Mouse (Mus musculus): ENCODE measurements around the gene Shisa9. TPM values are rescaled to one million over a fixed set of nuclear protein-coding genes. Genes with fewer than 3 reads are reported as not detected.

Shisa9 gene
- polyA plus RNA-seq, 1 experiment from 2014 or later: 16.9 TPM

DNA sequence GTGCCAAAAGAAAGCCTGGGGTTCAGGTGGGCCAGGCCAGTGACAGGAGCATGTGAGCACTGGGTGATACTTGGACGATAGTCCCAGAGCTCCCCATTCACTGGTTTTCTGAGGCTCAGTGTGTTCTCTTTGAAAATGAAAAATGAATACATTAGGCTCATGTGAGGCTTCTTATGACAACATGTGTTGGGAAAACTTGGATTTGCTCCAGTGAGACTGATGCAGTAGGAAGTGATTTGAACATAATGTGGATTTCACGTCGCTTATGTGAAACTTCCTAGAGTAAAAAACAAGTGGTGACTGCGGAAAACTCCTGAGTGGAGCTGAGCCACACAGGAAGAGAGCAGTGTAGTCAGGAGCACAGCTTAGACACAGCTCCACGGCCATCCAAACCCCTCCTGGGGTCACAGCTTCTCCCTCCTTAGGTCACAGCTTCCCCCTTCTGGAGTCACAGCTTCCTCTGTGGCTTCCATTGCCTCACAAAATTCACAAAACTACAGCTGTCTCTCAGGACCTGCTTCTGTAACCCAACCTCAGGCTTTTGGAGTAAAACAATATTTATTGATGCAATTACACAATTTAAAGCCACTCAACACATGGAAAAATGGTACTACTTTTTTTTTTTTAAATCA is 106.8 kb downstream of the Shisa9 start:
- Histone ChIP-seq H3K4me2 (ENCODE audit: low read length) (no peak overlapping the region), H3K36me3 (ENCODE audit: control insufficient read depth, insufficient read depth, low read length) (no peaks in the 10 kb centered on the region), H3K27me3 (ENCODE audit: control insufficient read depth, insufficient read depth, low read depth, low read length) (no peaks in the 10 kb centered on the region), H3K9me3 (replicated peaks; ENCODE audit: control insufficient read depth, low read length, poor library complexity, severe bottlenecking) (no peaks in the 10 kb centered on the region), H3K4me3 (ENCODE audit: low read depth, low read length) (no peak overlapping the region), H3K27ac (ENCODE audit: low read length) (no peak overlapping the region), H3K4me1 (ENCODE audit: control insufficient read depth, insufficient read depth, low read length) (no peaks in the 10 kb centered on the region), H3K9ac (ENCODE audit: low read depth, low read length) (no peak overlapping the region)
- no peak for ATAC-seq
- 76% methylated on average over 5 of the region's 5 CpGs for WGBS

DNA sequence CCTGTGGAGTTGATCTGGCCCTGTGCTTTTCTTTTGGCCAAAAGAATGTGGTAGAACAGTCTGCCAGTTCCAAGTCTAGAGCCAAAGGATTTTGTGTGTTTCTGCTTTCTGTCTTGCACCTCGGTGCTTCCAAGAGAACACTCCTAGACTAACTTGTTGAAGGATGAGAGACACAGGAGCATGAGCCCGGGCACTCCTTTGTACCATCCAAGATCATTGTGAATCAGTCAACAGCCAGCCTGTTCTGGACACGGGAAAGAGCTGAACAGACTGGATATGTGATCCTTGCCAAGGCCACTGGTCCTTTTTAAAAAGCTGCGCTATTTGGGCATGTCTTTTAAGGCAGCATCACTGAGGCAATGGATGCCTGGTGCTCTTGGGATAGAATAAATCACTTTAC is 109.3 kb downstream of the Shisa9 start:
- ATAC-seq: no peak
- Histone ChIP-seq H3K4me2 (ENCODE audit: low read length) (no peak overlapping the region), H3K4me3 (ENCODE audit: low read depth, low read length) (no peak overlapping the region), H3K36me3 (ENCODE audit: control insufficient read depth, insufficient read depth, low read length) (no peaks in the 10 kb centered on the region), H3K27me3 (ENCODE audit: control insufficient read depth, insufficient read depth, low read depth, low read length) (no peaks in the 10 kb centered on the region), H3K9me3 (replicated peaks; ENCODE audit: control insufficient read depth, low read length, poor library complexity, severe bottlenecking) (no peaks in the 10 kb centered on the region), H3K9ac (ENCODE audit: low read depth, low read length) (no peak overlapping the region), H3K27ac (ENCODE audit: low read length) (no peak overlapping the region), H3K4me1 (ENCODE audit: control insufficient read depth, insufficient read depth, low read length) (no peaks in the 10 kb centered on the region)
- 83% methylated on average over 4 of the region's 4 CpGs for WGBS

DNA sequence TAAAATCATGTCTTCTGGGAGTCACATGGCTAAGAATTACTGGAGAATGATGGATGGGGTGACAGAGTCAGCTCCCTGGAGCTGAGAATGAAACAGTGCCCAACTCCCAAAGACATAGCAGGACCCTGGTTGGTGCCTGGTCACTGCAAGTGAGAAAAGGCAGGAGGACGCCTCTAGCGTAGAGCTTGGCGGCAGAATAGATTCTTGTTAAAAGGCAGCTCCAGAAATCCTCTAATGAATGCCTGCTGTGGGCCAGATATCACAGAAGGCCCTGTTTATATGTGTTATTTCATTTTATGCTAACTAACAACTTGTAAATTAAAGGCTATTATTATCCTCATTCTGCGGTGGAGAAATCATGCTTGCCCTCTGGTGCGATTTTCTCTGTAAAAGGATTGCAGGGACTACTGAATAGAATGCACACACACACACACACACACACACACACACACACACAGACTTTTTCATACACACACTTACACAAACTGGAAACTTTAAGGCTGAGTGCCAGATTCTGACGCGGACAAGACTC is 110.9 kb downstream of the Shisa9 start:
- no peak overlapping the region for H3K4me2 ChIP-seq (ENCODE audit: low read length)
- no peaks in the 10 kb centered on the region for H3K36me3 ChIP-seq (ENCODE audit: control insufficient read depth, insufficient read depth, low read length)
- H3K27me3 ChIP-seq (ENCODE audit: control insufficient read depth, insufficient read depth, low read depth, low read length): no peaks in the 10 kb centered on the region
- no peak overlapping the region for H3K4me3 ChIP-seq (ENCODE audit: low read depth, low read length)
- no peaks in the 10 kb centered on the region for H3K4me1 ChIP-seq (ENCODE audit: control insufficient read depth, insufficient read depth, low read length)
- H3K27ac ChIP-seq (ENCODE audit: low read length): no peak overlapping the region
- H3K9me3 ChIP-seq (replicated peaks; ENCODE audit: control insufficient read depth, low read length, poor library complexity, severe bottlenecking): no peaks in the 10 kb centered on the region
- 75% methylated on average over 7 of the region's 7 CpGs for WGBS
- no peak overlapping the region for H3K9ac ChIP-seq (ENCODE audit: low read depth, low read length)
- ATAC-seq: no peak

DNA sequence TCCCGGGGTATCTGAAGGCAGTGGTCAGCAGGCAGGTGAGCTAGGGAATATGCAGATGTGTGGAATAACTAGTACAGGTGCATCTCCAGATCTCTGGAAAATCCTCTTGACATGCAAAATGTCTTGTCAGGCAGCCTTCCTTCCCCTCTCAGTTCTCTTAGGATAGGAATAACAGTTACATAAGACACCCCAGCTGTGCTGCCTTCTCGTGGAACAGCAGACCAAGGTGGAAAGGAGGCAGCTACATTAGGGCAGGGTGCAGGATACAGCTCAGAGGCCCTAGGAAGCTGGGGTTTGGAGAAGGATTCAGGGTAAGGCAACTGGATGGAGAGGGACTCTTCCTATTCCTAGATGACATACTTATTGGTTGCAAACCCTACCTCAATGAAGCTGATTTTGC is 111.5 kb downstream of the Shisa9 start:
- WGBS: 62% methylated on average over 2 of the region's 2 CpGs
- Histone ChIP-seq H3K36me3 (ENCODE audit: control insufficient read depth, insufficient read depth, low read length) (no peaks in the 10 kb centered on the region), H3K27ac (ENCODE audit: low read length) (no peak overlapping the region), H3K27me3 (ENCODE audit: control insufficient read depth, insufficient read depth, low read depth, low read length) (no peaks in the 10 kb centered on the region), H3K4me1 (ENCODE audit: control insufficient read depth, insufficient read depth, low read length) (no peaks in the 10 kb centered on the region), H3K4me3 (ENCODE audit: low read depth, low read length) (no peak overlapping the region), H3K9me3 (replicated peaks; ENCODE audit: control insufficient read depth, low read length, poor library complexity, severe bottlenecking) (no peaks in the 10 kb centered on the region), H3K4me2 (ENCODE audit: low read length) (no peak overlapping the region), H3K9ac (ENCODE audit: low read depth, low read length) (no peak overlapping the region)
- no peak for ATAC-seq

DNA sequence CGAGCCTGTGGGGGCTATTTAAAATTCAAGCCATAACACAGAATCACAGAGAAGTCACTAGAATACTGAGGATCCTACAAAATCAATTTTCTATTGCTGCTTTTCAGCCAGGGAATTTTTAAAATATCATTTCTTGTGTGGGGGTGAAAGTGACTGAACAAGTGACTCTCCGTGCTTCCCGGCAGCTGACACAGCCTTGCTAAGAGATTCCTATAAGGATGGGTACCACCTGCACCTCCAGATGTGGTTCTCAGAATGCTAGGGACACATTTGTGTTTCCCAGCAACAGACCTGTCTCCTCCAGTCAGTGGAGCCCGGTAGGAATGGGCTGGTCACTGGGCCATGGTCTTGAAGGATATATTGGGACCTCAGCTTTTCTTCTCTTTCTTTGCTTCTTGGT is 124.5 kb downstream of the Shisa9 start:
- no peaks in the 10 kb centered on the region for H3K36me3 ChIP-seq (ENCODE audit: control insufficient read depth, insufficient read depth, low read length)
- no peak overlapping the region for H3K27ac ChIP-seq (ENCODE audit: low read length)
- H3K27me3 ChIP-seq (ENCODE audit: control insufficient read depth, insufficient read depth, low read depth, low read length): no peaks in the 10 kb centered on the region
- ATAC-seq: no peak
- no peaks in the 10 kb centered on the region for H3K9me3 ChIP-seq (replicated peaks; ENCODE audit: control insufficient read depth, low read length, poor library complexity, severe bottlenecking)
- H3K9ac ChIP-seq (ENCODE audit: low read depth, low read length): no peak overlapping the region
- no peaks in the 10 kb centered on the region for H3K4me1 ChIP-seq (ENCODE audit: control insufficient read depth, insufficient read depth, low read length)
- no peak overlapping the region for H3K4me3 ChIP-seq (ENCODE audit: low read depth, low read length)
- WGBS: 85% methylated on average over 4 of the region's 4 CpGs
- H3K4me2 ChIP-seq (ENCODE audit: low read length): no peak overlapping the region

DNA sequence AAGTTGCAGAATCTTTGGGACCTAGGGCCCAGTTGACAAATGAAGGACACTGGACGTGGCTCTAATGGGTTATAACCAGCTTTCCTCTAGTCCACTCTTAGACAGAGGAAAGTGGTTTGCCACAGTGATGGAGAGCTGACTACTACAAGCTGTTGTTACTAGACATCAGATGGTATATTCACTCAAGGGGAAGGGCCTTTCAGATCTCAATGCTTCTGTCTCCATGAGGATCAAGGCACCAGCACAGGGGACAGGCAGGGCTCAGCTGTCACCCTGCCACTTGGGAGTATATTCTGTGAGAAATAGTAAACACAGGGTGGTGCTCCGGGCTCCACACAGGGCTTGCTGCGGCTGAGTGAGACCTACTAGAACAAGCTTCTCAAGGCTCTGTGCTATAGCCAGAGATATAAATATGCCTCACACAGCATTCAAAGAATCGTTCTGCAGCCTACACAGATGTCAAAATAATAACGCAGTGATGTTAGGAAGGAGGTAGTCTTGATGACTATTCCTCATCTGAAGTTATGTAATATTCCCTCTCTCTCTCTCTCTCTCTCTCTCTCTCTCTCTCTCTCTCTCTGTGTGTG is 127.0 kb downstream of the Shisa9 start:
- H3K4me1 ChIP-seq (ENCODE audit: control insufficient read depth, insufficient read depth, low read length): peaks cover 10% of the 10 kb centered on the region
- no peak overlapping the region for H3K4me3 ChIP-seq (ENCODE audit: low read depth, low read length)
- H3K9me3 ChIP-seq (replicated peaks; ENCODE audit: control insufficient read depth, low read length, poor library complexity, severe bottlenecking): no peaks in the 10 kb centered on the region
- WGBS: 83% methylated on average over 5 of the region's 5 CpGs
- ATAC-seq: no peak
- no peak overlapping the region for H3K27ac ChIP-seq (ENCODE audit: low read length)
- no peaks in the 10 kb centered on the region for H3K36me3 ChIP-seq (ENCODE audit: control insufficient read depth, insufficient read depth, low read length)
- H3K4me2 ChIP-seq (ENCODE audit: low read length): no peak overlapping the region
- no peaks in the 10 kb centered on the region for H3K27me3 ChIP-seq (ENCODE audit: control insufficient read depth, insufficient read depth, low read depth, low read length)
- no peak overlapping the region for H3K9ac ChIP-seq (ENCODE audit: low read depth, low read length)

DNA sequence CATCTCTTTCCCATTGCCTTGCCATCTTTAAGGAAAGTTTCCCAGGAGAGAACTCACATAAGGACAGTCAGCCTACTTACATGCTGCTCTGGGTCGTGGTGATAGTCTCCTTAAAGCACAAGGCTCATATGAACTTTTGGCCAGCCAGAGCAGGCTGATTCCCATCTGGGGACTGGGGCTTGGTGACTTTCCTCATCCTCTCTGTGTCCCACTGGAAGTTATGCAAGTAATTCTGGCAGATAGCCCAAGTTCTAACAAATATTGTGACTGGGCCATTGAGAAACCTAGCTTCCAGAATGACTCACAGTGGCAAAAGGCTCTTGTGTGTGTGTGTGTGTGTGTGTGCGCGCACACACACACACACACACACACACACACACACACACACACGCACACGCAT is 130.5 kb downstream of the Shisa9 start:
- Histone ChIP-seq H3K9me3 (replicated peaks; ENCODE audit: control insufficient read depth, low read length, poor library complexity, severe bottlenecking) (no peaks in the 10 kb centered on the region), H3K4me2 (ENCODE audit: low read length) (no peak overlapping the region), H3K36me3 (ENCODE audit: control insufficient read depth, insufficient read depth, low read length) (no peaks in the 10 kb centered on the region), H3K27ac (ENCODE audit: low read length) (no peak overlapping the region), H3K4me3 (ENCODE audit: low read depth, low read length) (no peak overlapping the region), H3K9ac (ENCODE audit: low read depth, low read length) (no peak overlapping the region), H3K4me1 (ENCODE audit: control insufficient read depth, insufficient read depth, low read length) (peaks cover 10% of the 10 kb centered on the region), H3K27me3 (ENCODE audit: control insufficient read depth, insufficient read depth, low read depth, low read length) (no peaks in the 10 kb centered on the region)
- ATAC-seq: no peak
- 85% methylated on average over 5 of the region's 5 CpGs for WGBS

DNA sequence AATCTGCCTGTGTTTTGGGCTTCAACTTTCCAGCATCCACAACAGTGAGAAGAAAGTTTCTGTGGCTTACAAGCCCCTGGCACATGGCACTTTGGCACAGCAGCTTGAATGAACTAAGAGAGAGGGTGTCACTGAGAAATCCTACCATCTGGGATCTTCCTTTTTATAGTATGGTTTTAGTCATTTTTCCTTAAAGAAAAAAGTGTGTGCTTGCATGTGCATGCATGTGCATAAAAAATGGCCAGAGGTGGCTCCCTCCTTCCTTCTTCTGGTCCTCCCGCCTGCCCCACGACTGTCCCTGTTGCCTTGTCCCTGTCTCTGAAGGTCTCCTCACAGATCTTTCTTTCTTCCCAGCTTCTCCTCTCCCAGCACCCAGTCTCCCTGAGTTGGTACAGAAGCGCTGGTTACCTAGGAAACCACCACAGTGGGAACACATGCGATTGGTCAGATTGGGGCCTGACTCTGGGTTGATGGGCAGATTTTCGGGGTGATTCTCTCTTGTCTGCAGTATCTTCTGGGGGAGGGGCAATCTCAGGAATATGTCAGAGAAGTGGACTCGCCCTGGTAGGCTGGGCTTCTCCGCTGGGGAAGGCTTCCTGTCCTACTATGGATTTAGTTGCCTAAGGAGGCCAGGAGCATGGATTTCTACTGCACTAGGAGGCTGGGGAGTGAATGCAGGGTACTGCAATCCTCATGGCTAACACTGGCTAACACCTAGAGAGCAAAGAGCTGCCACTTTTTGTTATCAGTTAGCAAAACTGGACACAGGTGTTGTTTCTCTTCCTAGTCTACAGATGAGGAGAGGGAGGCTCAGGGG is 131.3 kb downstream of the Shisa9 start:
- peak; percentile 92 for ATAC-seq
- Histone ChIP-seq H3K9me3 (replicated peaks; ENCODE audit: control insufficient read depth, low read length, poor library complexity, severe bottlenecking) (no peaks in the 10 kb centered on the region), H3K9ac (ENCODE audit: low read depth, low read length) (no peak overlapping the region), H3K4me3 (ENCODE audit: low read depth, low read length) (no peak overlapping the region), H3K27ac (ENCODE audit: low read length) (peak overlapping the region; percentile 63), H3K36me3 (ENCODE audit: control insufficient read depth, insufficient read depth, low read length) (no peaks in the 10 kb centered on the region), H3K27me3 (ENCODE audit: control insufficient read depth, insufficient read depth, low read depth, low read length) (no peaks in the 10 kb centered on the region), H3K4me1 (ENCODE audit: control insufficient read depth, insufficient read depth, low read length) (peaks cover 10% of the 10 kb centered on the region), H3K4me2 (ENCODE audit: low read length) (peak overlapping the region; percentile 19; the same call in 1 of the 2 replicates)
- WGBS: 27% methylated on average over 7 of the region's 7 CpGs

DNA sequence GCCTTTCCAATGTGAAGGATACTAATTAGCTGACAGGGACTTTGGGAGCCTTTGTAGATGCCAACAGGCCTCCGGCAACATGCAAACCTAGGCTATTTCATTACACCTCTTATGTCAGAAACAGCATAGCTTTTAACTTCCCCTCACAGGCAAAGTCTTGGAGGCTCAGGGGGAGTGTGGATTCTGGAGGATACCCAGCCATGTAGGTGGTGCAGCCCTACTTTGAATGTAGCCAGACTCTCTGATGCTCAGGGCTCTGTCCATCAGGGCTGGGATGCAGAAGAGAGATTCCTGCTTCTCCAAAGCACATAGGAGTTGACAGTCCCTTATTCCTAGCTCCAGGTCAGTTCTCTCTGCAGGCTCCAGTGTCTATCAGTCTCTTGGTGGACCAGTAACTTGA is 133.0 kb downstream of the Shisa9 start:
- Histone ChIP-seq H3K36me3 (ENCODE audit: control insufficient read depth, insufficient read depth, low read length) (no peaks in the 10 kb centered on the region), H3K9ac (ENCODE audit: low read depth, low read length) (no peak overlapping the region), H3K4me1 (ENCODE audit: control insufficient read depth, insufficient read depth, low read length) (peaks cover 10% of the 10 kb centered on the region), H3K27me3 (ENCODE audit: control insufficient read depth, insufficient read depth, low read depth, low read length) (no peaks in the 10 kb centered on the region), H3K4me2 (ENCODE audit: low read length) (no peak overlapping the region), H3K4me3 (ENCODE audit: low read depth, low read length) (no peak overlapping the region), H3K9me3 (replicated peaks; ENCODE audit: control insufficient read depth, low read length, poor library complexity, severe bottlenecking) (no peaks in the 10 kb centered on the region), H3K27ac (ENCODE audit: low read length) (no peak overlapping the region)
- ATAC-seq: no peak
- 89% methylated on average over 1 of the region's 1 CpGs for WGBS
